Mouse (Mus musculus) spleen, postnatal 14 days (tissue): ENCODE measurements around the gene Ifna11.

ENCODE experiments used
- DNase-seq, 2 experiments: peaks; one replicate each; pipeline ENCODE4 v3.0.0; 2021 to 2022; ENCODE audit warnings: low spot score in 2 of 2

Ifna11 gene

GRCm38 (mm10) chr4:88840058-88840457 is 20.3 kb downstream of the Ifna11 start:
- DNase-seq = no peak

- no peak for DNase-seq
Observed at GRCm38 (mm10) chr4:88841438-88841911, 21.7 kb downstream of the Ifna11 start, which contains the start of gene Ifna4. Ifna4 (plus strand) TSS chr4:88841861.

- DNase-seq = no peak
Observed at GRCm38 (mm10) chr4:88845334-88845733, 25.6 kb downstream of the Ifna11 start.

- DNase-seq = no peak
Observed at GRCm38 (mm10) chr4:88849698-88850097, 29.9 kb downstream of the Ifna11 start, which contains the start of gene Ifna1. Ifna1 (plus strand) TSS chr4:88850087.

- DNase-seq = no peak
Observed at GRCm38 (mm10) chr4:88851026-88851763, 31.4 kb downstream of the Ifna11 start.

GRCm38 (mm10) chr4:88859214-88859613 is 39.5 kb downstream of the Ifna11 start:
- no peak for DNase-seq

- DNase-seq = no peak
Observed at GRCm38 (mm10) chr4:88863309-88863708, 43.5 kb downstream of the Ifna11 start.

GRCm38 (mm10) chr4:88864599-88864998 is 44.8 kb downstream of the Ifna11 start:
- DNase-seq = peak in 1 of 2 experiments; percentile 20

GRCm38 (mm10) chr4:88865011-88865569 is 45.3 kb downstream of the Ifna11 start:
- DNase-seq = no peak

GRCm38 (mm10) chr4:88867366-88867925 is 47.7 kb downstream of the Ifna11 start:
- peak; percentile 55 to 69 for DNase-seq

- DNase-seq = no peak
Observed at GRCm38 (mm10) chr4:88867926-88868911, 48.5 kb downstream of the Ifna11 start.
